Mouse (Mus musculus): ENCODE data around the gene Vsnl1.

Gene Vsnl1

DNA sequence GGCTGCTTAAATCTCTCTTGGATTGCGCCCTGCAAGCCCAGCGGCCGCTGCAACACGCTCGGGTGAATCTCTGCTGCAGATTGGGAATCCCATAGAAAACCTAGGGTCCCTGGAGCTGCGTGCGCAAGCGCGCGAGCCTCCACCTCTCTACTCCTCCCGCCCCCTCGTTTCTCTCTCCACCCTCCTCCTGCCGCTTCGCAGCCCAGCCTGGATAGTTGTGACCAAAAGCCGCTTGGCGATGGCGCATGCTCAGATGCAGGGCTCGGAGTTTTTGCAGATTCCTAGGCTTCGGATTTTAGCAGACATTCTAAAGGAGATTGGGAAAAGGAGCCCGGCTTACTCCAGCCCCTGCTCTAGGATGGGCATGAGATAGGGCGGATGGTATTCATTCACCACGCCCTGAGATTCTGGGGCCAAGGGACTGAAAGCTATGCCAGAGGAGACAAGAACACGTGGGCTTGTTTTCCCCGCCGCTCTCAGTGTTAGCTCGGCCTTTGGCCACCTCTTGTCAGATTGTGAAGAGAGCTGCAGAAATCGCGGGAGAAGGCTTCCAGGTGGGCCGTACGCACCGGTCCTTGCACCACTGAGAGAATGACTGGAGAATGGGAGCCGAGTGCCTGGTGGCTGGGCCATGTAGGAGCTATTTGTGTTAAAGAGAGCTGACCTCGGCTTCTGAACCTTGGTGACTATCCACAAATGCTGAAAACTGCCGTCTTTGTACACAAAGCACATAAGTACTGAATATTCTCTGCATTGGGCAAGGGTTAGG lies at the start of gene Vsnl1:
Gene Vsnl1, minus strand, starts transcription at position 117 of the 769 bp plus-strand sequence.
- peak; percentile 78 to 86 for DNase-seq

DNA sequence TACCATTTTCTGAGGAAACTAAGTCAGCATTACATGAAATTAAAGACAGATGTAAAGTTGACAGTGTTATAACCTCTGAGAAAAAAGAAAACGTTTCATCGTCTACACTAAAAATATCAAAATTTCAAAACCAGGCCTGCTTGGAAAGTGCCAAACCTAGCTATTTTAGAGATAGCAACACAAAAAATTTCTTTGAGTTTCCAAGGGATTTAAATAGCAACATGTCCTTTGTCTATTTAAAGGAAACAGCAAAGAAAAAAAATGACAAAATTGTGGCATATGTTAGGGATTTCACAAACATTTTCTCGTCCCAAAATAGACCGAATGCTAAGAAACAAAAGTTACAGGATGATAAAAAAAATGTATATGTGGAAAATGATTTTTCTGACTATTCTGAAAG lies 20.2 kb upstream of the Vsnl1 start:
- no peak for DNase-seq

DNA sequence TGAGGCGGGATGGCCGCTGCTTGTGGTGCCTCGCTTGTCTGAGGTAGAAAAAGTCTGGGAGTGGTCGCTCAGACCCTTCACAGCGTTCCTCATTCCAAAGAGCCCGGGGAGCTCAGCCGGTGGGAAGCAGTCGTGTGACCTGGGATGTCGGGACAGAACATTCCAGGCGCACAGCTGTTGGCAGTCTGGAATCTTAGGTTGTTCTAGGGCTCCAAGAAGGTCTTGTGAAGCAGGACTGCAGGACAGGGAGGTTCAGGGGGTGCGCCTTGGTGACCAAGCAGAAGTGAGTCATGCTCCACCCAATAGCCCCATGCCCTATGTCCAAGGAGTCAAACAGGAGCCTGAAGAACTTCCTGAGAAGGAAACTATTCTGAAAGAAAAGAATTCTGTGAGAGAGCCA lies 19.8 kb upstream of the Vsnl1 start:
- DNase-seq, result no peak

DNA sequence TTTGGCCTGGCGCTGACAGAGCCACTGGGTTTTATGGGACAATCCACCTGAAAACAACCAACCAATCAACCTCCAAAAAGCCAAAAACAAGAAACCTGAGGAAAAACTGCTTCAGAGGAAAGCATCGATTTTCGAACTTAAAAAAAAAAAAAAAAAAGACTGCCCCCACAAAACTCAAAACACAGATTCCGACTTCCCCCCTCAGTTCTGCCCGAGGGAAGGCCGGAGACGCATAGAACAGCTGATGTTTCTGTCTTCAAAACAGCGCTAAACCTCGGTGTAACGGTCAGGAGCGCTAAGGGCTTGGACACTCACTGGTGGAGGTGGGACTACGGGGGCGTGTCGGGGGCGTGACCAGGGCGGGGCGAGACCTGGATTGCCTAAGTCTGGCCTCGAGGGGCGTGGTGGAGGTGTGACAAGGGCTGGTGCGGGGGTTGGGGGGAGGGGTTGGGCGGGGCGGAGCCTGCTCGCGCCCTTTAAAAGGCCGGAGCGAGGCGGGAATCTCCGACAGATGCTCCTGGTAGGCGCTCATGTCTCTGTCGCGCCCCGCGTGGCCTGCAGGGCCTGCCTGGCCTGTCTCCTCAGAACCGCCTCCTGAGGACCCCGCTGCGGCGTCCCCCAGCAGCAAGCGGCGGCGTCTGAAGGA lies 19.3 kb upstream of the Vsnl1 start, which contains the start of gene Rad51ap2:
Gene Rad51ap2, plus strand, starts transcription at position 531 of the 646 bp plus-strand sequence.
- peak; percentile 94 to 95 for DNase-seq

DNA sequence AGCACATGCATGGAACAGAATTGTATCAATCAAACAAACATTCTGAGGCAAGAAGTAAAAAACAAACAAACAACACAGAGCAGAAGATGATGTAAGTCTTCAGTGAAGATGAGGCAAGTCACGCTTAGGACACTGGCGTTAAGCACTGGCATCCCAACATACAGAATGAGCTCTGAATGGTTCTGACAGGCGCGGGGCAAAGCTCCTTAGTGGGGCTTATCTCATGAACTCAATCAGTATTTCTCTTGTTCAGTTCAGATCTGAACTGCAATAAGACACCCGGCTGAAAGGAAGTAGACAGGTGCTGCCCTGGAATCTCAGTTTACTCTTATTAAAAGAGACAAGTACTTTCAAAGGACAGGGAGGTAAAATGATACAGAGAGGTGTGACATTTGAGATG lies 17.7 kb upstream of the Vsnl1 start:
- no peak for DNase-seq

DNA sequence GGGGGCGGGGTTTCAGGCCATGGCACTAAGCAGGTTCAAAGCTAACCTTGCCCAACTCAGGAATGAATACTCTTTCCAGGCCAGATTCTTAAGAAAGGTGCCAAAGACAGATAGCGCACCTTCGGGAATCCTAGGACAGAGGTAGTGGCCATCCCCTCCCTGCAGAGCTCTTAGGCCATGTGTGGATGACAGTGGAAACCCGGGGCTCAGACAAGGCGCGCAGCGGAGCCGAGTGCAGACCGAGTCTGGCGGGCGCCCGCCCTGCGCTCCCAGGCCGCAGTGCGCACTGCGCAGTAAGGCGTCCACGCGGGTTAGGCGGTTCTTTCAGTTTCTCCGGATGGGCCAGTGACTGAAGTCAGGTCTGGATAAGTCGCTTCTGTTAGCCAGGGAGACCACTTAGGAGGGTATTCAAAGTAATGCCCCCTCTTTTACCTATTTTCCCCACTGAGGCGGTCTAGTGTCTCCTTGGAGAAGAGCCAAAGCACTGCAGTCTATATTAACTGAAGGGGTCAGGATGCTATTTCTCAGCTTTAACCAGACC lies 1.6 kb upstream of the Vsnl1 start:
- peak; percentile 6 to 28 for DNase-seq

DNA sequence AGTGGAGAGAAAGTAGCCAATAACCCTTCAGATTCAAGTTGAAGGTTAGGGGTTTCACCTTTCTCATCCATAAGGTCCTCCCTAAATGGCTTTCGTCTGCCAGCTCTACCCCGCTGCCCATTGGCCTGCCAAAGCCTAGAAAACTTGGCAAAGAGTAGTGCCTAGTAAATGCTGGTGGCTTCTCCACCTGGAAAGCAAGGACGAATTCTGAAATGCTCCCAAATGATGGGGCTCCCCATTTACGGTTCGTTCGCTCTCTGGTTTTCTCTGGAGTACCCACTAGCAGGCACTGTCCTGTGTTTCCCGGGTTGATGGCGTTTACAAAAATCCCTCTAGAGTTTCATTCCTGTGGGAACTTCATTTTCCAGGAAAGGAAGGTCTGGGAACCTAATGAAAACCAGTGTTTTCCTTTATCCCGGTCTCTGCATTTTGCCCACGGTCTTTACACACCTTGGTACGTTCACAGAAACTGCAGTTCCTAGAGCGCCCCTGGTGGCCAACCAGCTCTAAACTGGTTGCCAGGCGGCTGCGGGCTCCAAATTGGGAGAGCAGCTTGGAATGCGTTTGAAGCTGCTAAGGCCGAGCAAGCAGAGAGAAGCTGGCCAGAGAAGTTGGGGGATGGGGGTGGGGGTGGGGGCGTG lies 973 bp upstream of the Vsnl1 start:
- peak; percentile 88 to 90 for DNase-seq

DNA sequence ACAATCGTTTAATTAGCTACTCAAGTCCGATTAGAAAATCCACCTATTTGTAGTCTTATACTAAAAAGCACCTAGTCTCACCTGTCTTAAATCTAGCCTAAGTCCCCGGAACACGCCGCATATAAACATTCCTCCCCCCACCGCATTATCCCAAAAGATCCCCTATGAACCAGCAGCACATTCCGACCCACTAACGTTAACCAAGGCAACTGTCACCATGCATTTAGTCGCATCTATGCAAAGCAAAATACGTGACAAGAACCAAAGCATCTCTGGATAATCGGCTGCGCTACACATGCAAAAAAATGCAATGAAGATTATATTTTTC lies 426 bp downstream of the Vsnl1 start:
- no peak for DNase-seq

DNA sequence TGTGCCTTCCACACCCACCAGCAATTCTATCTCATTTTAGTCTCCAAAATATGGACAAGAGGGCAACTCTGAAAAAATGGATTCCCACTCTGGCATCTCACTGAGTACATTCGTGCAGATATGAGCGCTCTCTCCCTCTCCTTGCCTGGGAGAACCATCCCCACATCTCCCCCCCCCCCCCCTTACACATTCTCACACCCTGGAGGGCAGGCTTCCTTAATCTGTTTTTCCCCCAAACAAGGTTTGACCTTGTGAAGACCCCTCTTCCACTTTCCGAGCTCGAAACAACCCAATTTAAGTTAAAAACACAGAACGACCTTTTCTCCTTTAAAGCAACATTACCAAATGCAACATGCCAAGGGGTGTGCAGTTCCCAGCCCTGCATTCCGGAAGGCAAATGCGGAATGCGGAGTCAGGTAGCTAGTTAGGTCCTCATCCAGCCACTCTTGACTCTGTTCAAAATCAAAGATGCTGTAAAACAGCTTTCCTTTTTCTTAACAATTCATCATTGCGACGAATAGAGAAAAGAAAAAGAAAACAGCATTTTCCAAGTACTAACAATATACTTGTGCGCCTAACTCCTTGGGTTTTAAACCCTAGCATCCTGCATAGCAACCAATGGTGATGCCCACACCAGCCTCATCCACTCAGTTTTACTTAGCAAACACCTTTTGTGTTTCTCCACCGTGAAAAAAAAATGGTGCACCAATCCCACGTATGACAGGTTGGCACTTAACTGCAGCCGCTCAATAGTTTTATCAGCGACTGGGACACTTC lies 979 bp downstream of the Vsnl1 start:
- DNase-seq, result no peak

DNA sequence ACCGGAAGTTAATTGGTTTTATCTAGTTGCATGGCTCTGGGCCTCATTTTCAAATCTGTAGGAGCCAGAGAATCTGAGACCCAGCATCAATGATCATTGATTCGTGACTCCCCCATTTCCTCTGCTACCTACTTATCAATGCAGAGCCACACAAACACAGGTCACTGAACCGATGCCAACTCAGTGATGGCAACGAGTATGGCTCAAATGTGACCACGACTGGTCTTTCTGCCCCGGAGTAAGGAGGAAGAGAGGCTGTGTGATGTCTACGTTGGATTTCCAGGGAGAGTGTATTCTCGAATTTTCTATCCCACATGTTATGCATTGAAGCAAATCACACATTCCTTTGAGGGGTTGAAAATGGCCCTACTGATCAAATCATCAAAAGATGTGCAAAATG lies 2.0 kb downstream of the Vsnl1 start:
- DNase-seq, result no peak

DNA sequence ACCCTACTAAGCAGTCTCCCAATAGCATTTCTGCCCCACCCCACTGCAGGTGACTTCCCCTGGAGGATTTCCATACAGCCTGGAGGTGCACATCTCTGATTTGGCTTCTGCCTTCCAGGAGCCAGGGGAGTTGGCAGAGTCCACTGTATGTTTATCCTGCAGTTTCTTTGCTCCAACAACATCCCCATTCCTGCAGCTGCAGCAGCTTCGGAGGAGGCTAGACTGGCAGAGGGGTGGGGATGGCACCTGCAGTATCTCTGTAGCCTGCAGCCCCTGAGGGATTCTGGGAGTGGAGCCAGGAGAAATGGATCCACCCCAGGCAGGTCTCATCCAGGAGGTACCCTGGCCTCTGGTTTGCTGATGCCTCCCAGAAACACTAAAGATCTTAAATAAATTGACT lies 2.7 kb downstream of the Vsnl1 start:
- DNase-seq, result no peak

DNA sequence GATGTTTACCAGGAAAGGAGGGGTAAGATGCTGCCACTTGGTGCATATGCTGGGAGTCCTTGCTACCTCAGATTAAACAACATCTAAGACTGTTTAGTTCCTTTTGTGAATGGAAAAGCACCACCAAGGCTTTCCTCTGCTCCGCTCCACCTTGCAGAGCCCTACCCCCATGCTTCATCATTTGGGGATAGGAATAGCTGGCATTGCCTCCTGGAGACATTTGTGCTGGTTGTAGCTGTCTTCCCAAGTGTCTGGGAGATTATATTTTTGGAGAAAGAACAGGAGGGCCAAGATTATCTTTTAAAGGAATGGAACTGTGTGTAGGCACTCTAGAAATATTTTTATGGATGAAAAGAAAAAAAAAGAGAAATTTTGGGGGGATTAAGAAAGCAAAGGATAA lies 3.3 kb downstream of the Vsnl1 start:
- DNase-seq, result no peak

DNA sequence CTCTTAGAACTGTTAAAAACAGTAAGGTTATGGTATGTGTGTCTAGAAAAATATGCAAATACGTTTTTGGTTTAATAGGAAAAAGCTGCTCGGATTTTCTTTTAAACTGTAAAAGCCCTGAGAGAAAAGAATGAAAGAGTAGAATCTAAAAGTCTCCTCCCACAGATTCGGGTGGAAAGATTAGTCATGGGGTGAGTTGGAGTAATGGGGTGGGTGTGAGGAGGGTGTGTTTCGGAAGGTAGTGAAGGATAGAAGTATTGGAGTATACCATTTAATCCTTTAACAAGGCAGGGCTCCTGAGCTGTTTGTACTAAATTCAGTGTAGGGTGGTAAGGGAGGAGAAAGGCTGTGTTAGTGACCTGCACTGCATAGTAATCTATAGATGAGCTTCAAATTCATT lies 9.0 kb downstream of the Vsnl1 start:
- DNase-seq, result no peak

DNA sequence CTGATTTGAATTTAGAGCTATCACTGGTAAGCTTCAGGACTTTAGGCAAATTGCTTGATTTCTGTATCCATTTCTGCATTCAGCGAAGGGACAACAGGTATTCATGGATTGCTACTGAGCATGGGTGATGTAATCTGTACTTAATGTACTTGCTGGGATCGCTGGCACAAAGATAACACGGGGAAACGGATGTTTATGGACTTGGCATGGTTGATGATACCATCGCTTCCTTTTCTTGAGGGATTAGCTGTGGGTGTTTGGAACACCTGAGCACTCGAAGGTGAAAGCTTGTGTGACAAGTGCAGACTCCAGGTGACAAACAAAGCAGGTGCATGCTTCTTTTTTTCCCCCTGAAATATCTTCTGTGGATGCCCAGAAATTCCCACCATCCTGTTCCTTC lies 18.3 kb downstream of the Vsnl1 start:
- DNase-seq, result no peak

DNA sequence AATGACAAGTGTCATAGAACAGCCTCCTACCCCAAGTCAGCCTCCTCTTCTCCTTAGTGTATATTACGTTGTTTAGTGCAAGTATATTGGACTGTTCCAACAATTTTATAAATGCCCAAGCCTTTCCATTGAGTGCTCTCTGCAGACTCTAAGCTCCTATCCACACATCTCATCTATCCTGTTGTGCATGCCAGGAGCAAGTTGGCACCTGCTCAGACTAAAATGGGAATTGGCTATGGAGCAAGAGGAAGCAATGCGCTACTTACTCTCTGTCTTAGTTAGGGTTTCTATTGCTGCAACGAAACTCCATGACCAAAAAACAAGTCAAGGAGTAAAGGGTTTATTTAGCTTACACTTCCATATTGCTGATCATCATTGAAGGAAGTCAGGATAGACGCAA lies 28.7 kb downstream of the Vsnl1 start:
- no peak for DNase-seq

DNA sequence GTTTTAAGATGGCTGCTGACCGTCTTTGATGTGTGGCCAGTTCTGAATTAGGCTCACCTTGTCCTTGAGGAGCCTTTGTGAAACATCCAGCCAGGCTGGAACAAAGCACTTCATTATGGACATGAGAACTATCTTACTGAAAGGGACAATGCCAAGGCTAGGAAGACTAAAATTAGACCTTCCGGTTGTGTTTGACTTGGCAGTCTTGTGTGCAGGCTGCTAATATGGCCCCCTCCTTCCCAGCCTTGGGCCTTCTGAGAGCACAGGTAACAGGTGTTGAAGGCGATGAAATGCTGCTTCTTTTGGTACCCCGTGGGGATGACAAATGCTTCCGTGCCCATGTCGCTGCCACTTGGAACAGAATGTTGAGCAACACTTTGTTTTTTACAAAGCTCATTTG lies 37.6 kb downstream of the Vsnl1 start:
- no peak for DNase-seq

DNA sequence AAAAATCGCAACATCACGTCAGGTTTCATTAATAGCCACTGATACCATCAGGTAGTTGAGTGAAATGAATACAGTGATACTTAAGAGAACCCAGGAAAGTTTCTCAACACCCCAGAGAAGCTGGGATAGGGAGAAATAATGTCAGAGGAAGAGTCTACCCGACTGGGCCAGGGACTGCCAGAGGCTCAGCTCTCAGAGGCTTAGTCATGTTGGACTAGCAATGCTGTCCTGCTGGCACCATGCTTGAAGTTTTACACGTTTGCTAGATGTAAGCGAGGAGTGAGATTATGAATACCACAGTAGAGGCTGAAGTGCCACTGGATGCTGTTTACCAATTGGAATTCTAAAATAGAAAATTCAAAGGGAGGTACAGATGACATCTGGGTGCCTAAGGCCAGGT lies 39.4 kb downstream of the Vsnl1 start:
- DNase-seq, result no peak

DNA sequence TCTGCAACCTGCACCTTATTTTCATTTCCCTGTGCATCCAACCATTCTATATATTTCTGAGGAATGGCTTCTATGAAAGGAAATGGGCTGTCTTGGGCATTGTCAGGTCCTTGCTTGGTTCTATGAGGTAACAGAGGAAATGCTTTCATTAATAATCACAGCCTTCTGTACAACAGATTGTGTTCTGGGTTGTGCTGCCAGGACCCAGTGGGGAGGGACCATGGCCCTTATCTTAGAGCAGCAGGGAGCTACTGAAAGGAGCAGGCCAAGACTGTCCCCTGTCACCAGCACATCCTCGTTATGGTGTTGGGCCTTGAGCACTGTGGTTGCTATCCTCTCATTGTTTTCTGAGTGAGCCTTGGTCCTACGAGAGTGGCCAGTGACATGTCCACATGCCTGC lies 40.9 kb downstream of the Vsnl1 start:
- no peak for DNase-seq

DNA sequence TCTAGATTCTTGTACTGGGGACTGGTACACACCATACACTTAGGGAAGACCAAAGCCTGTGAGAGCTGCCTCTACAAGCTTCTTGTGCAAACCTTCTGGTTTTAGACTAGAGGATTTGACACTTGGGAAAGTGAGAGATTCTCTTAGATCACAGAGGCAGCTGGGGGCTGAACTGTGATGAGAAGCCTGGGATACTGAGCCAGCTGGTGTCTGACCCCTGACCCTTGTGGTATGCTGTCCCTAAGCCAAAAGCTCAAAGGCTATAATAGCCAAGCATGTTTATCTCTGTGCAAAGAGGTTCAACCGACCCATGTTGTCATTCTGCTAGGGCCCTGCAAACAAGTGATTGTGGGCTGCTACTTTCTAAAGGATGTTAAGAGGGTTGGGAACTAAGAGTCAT lies 43.9 kb downstream of the Vsnl1 start:
- peak; percentile 42 to 46 for DNase-seq

DNA sequence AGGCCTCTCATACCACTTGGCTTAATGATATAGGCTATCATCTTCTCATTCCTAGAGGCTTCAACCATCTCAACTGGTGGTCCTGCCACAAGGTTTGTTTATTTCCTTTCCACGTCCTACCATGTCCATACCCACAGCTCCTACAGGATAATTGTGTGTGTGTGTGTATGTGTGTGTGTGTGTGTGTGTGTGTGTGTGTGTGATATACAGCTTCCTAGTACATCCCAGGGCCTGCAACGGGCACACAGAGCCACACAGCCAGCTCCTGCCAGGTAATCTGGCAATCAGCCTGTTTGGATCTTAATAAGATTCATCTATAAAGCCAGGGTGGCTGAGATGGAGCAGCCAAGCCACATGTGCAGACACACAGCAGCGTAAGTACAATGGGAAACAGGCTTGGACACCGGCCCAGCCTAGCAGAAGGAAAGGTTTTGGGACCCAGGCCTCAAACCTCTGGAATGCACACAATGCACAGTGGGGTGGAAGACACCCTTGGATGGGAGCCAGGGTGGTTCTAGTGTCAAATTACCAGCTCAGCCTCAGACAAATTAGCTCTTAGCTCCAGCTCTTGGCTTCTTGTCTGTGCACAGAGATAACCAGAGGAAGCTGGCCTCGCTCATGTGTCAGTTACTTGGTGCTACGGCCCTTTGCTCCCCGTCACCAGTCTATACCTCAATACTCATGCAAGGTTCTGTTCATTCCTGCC lies 45.0 kb downstream of the Vsnl1 start:
- peak; percentile 64 to 74 for DNase-seq

DNA sequence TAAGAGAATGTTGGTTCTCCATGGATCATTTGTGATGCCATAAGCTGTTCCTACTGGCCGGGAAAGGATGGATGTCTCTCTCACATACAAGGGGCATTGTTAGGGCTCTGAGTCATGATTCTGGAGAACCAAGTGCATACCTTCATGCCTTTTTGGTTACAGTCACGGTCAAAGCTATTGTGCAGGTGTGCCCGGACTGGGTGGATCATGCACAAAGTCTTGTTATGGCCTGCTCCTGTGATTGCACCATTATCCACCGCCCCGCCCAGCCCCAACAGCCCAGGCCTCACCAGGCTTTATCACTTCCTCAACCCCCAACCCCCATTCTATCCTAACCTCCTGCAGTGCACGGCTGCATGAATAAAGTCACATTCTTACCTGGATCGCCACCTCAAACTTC lies 47.3 kb downstream of the Vsnl1 start:
- no peak for DNase-seq

DNA sequence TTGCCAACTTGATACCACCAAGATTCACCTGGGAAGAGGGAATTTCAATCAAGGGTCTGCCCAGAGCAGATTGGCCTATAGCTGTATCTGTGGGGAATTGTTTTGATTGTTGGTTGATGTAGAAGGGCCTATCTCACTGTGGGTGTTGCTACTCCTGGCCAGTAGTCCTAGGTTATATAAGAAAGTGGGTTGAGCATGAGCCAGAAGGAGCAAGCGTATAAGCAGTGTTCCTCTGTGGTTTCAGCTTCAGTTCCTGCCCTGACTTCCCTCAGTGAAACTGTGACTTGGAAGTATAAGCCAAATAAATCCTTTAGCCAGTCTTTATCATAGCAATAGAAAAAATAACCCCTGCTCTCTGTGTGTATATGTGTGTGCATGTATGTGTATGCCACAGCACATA lies 51.7 kb downstream of the Vsnl1 start:
- no peak for DNase-seq

DNA sequence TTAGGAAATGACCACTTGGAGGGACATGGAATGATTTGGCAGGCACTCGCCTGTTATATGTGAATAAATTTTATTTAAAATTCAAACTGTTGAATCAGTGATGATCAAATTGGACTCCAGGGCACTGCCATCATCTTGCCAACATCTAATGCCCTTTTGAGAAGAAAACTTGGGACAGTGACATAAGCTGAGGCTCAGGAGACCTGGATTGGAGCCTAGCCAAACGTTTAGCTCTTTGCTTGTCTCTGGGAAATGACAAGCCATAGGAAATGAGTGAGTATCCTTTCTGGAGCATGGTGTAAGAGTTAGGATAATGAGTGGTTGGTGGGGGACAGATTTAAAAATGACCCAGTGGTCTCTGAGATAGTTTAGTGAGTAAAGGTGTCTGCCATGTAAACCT lies 57.0 kb downstream of the Vsnl1 start:
- DNase-seq, result no peak

Data from kidney, postnatal 4 days (tissue).